Mouse (Mus musculus) stomach, embryonic 16.5 days (tissue): ENCODE results near the gene Nfia. TPM values are rescaled to one million over a fixed set of nuclear protein-coding genes. Genes with fewer than 3 reads are reported as not detected.

Experiments used
- ATAC-seq: fragments of 200-750 bp; cut with Nextera tagmentation; 2 replicates; pipeline ENCODE4 v1.8.0; 2017; ENCODE audit warnings: moderate number of reproducible peaks, moderate TSS enrichment; ENCODE audit not compliant: insufficient read depth, low FRiP score
- H3K27ac ChIP-seq: fragments of 300-500 bp; sonication (generic); 2 replicates; pipeline ENCODE4 v1.5.1; 2014; ENCODE audit warnings: low read length
- H3K27me3 ChIP-seq: fragments of 300-500 bp; sonication (generic); 2 replicates; pipeline ENCODE4 v1.6.1; 2014; ENCODE audit warnings: low read length, control low read depth, mixed read lengths; ENCODE audit not compliant: control insufficient read depth, insufficient read depth
- H3K36me3 ChIP-seq: fragments of 300-500 bp; sonication (generic); 2 replicates; pipeline ENCODE4 v1.6.1; 2014; ENCODE audit warnings: low read length; ENCODE audit not compliant: control insufficient read depth, insufficient read depth
- H3K4me1 ChIP-seq: fragments of 300-500 bp; sonication (generic); 2 replicates; pipeline ENCODE4 v1.6.1; 2014; ENCODE audit warnings: low read length, control low read depth, mixed read lengths; ENCODE audit not compliant: control insufficient read depth, insufficient read depth
- H3K4me2 ChIP-seq: fragments of 300-500 bp; sonication (generic); 2 replicates; pipeline ENCODE4 v1.6.1; 2014; ENCODE audit warnings: low read depth, low read length, mixed read lengths
- H3K4me3 ChIP-seq: fragments of 300-500 bp; sonication (generic); replicated peaks from 2 replicates; pipeline ENCODE4 v1.5.1; 2014; ENCODE audit warnings: mild to moderate bottlenecking, low read length
- H3K9ac ChIP-seq: fragments of 300-500 bp; sonication (generic); 2 replicates; pipeline ENCODE4 v1.6.1; 2014; ENCODE audit warnings: low read length
- H3K9me3 ChIP-seq: fragments of 300-500 bp; sonication (generic); replicated peaks from 2 replicates; pipeline ENCODE4 v1.6.1; 2016; ENCODE audit warnings: low read length, control low read depth; ENCODE audit not compliant: control insufficient read depth
- WGBS: fragments of 180-500 bp; shearing (Covaris S2); extraction: QIAGEN DNeasy Blood & Tissue Kit; methylation state at CpG from one replicate; pipeline ENCODE4 v1.1.7; 2014; 5-methylcytosine and 5-hydroxymethylcytosine counted together
- polyA plus RNA-seq: library from polyadenylated mRNA; unstranded; fragments of >200 nt; fragmentation: Nextera tagmentation; extraction: Ambion mirVana; gene quantifications from 2 replicates; pipeline ENCODE4 v1.2.1, GENCODE M21; 2015

The Nfia gene
- polyA plus RNA-seq, 1 experiment from 2014 or later = 45.1 TPM

- peaks cover 17% of the 10 kb centered on the region for H3K4me1 ChIP-seq
- no peak for ATAC-seq
- H3K9ac ChIP-seq = no peak overlapping the region
- no peaks in the 10 kb centered on the region for H3K9me3 ChIP-seq
- H3K27me3 ChIP-seq = no peaks in the 10 kb centered on the region
- no peak overlapping the region for H3K4me3 ChIP-seq
- no peak overlapping the region for H3K4me2 ChIP-seq
- no peaks in the 10 kb centered on the region for H3K36me3 ChIP-seq
- WGBS = 62% methylated on average over 5 of the region's 5 CpGs
- H3K27ac ChIP-seq = peak overlapping the region; percentile 21
Measured at GRCm38 (mm10) chr4:98091901-98092472, 319.5 kb downstream of the Nfia start.

- H3K4me3 ChIP-seq = no peak overlapping the region
- no peak overlapping the region for H3K27ac ChIP-seq
- H3K36me3 ChIP-seq = no peaks in the 10 kb centered on the region
- H3K27me3 ChIP-seq = no peaks in the 10 kb centered on the region
- H3K9ac ChIP-seq = no peak overlapping the region
- 28% methylated on average over 19 of the region's 19 CpGs for WGBS
- ATAC-seq = no peak
- no peaks in the 10 kb centered on the region for H3K9me3 ChIP-seq
- H3K4me2 ChIP-seq = no peak overlapping the region
- peaks cover 20% of the 10 kb centered on the region for H3K4me1 ChIP-seq
Measured at GRCm38 (mm10) chr4:98094112-98094805, 321.7 kb downstream of the Nfia start.

GRCm38 (mm10) chr4:98095060-98095459, 322.5 kb downstream of the Nfia start:
- Histone ChIP-seq H3K4me2 (no peak overlapping the region), H3K9ac (no peak overlapping the region), H3K27ac (no peak overlapping the region), H3K9me3 (no peaks in the 10 kb centered on the region), H3K36me3 (no peaks in the 10 kb centered on the region), H3K27me3 (no peaks in the 10 kb centered on the region), H3K4me1 (peaks cover 20% of the 10 kb centered on the region), H3K4me3 (no peak overlapping the region)
- WGBS = 72% methylated on average over 2 of the region's 2 CpGs
- no peak for ATAC-seq

- WGBS = 66% methylated on average over 4 of the region's 4 CpGs
- H3K27me3 ChIP-seq = no peaks in the 10 kb centered on the region
- H3K4me1 ChIP-seq = peaks cover 12% of the 10 kb centered on the region; the same call in 1 of the 2 replicates
- H3K9ac ChIP-seq = no peak overlapping the region
- no peak; the same call in 1 of the 2 replicates for ATAC-seq
- H3K9me3 ChIP-seq = no peaks in the 10 kb centered on the region
- peak overlapping the region; percentile 43; the same call in 1 of the 2 replicates for H3K27ac ChIP-seq
- H3K4me2 ChIP-seq = no peak overlapping the region
- no peak overlapping the region for H3K4me3 ChIP-seq
- H3K36me3 ChIP-seq = no peaks in the 10 kb centered on the region
Measured at GRCm38 (mm10) chr4:98097013-98097566, 324.6 kb downstream of the Nfia start.

- Histone ChIP-seq H3K36me3 (no peaks in the 10 kb centered on the region), H3K9me3 (no peaks in the 10 kb centered on the region), H3K4me1 (peaks cover 16% of the 10 kb centered on the region), H3K27me3 (no peaks in the 10 kb centered on the region), H3K27ac (no peak overlapping the region), H3K9ac (no peak overlapping the region), H3K4me2 (no peak overlapping the region), H3K4me3 (no peak overlapping the region)
- ATAC-seq = no peak
- WGBS = 24% methylated on average over 1 of the region's 1 CpGs
Measured at GRCm38 (mm10) chr4:98098663-98099062, 326.1 kb downstream of the Nfia start.

GRCm38 (mm10) chr4:98099433-98099832, 326.9 kb downstream of the Nfia start:
- H3K4me2 ChIP-seq = no peak overlapping the region
- no peaks in the 10 kb centered on the region for H3K36me3 ChIP-seq
- H3K27ac ChIP-seq = 0 out of 2 replicates have a peak overlapping the region, but pooled peaks have one; percentile 27
- no peaks in the 10 kb centered on the region for H3K27me3 ChIP-seq
- no peak overlapping the region for H3K4me3 ChIP-seq
- no peaks in the 10 kb centered on the region for H3K9me3 ChIP-seq
- WGBS = 60% methylated on average over 5 of the region's 5 CpGs
- H3K9ac ChIP-seq = no peak overlapping the region
- H3K4me1 ChIP-seq = peaks cover 18% of the 10 kb centered on the region
- no peak for ATAC-seq

- no peaks in the 10 kb centered on the region for H3K36me3 ChIP-seq
- no peak for ATAC-seq
- H3K9ac ChIP-seq = no peak overlapping the region
- H3K27me3 ChIP-seq = no peaks in the 10 kb centered on the region
- no peak overlapping the region for H3K4me3 ChIP-seq
- H3K4me1 ChIP-seq = peaks cover 29% of the 10 kb centered on the region
- no peak overlapping the region for H3K4me2 ChIP-seq
- 64% methylated on average over 10 of the region's 10 CpGs for WGBS
- no peaks in the 10 kb centered on the region for H3K9me3 ChIP-seq
- H3K27ac ChIP-seq = no peak overlapping the region
Measured at GRCm38 (mm10) chr4:98101153-98102096, 328.9 kb downstream of the Nfia start.

- WGBS = 64% methylated on average over 24 of the region's 24 CpGs
- H3K9me3 ChIP-seq = no peaks in the 10 kb centered on the region
- peaks cover 42% of the 10 kb centered on the region for H3K4me1 ChIP-seq
- peak overlapping the region; percentile 47 for H3K27ac ChIP-seq
- ATAC-seq = no peak
- no peak overlapping the region for H3K4me3 ChIP-seq
- no peak overlapping the region for H3K4me2 ChIP-seq
- no peak overlapping the region; the same call in 1 of the 2 replicates for H3K9ac ChIP-seq
- H3K27me3 ChIP-seq = no peaks in the 10 kb centered on the region
- no peaks in the 10 kb centered on the region for H3K36me3 ChIP-seq
Measured at GRCm38 (mm10) chr4:98102625-98103336, 330.2 kb downstream of the Nfia start.
